Mouse (Mus musculus) MEL (cell line): ENCODE results near the gene Gm42957. TPM values are rescaled to one million over a fixed set of nuclear protein-coding genes. Genes with fewer than 3 reads are reported as not detected.

Experiments used
- DNase-seq: peaks from one replicate; pipeline ENCODE4 v3.0.0; 2011; ENCODE audit warnings: low read depth, low spot score
- H3K27ac ChIP-seq: 2 replicates; pipeline ENCODE4 v1.5.1; 2012; ENCODE audit warnings: low read depth, mild to moderate bottlenecking, control low read depth, low read length, moderate library complexity; ENCODE audit not compliant: control insufficient read depth
- H3K27me3 ChIP-seq, 2 experiments: fragments of 150-350 bp in 1 of 2; sonication (generic) in 1 of 2; 2 replicates each; pipeline ENCODE4 v1.6.1; 2012; ENCODE audit warnings: low read length in 2 of 2, mild to moderate bottlenecking in 2 of 2, improper control_type of control experiment in 1 of 2, moderate library complexity in 1 of 2; ENCODE audit not compliant: insufficient read depth in 2 of 2, control insufficient read depth in 1 of 2
- H3K36me3 ChIP-seq, 2 experiments: 2 replicates each; pipeline ENCODE4 v1.6.1; 2012 to 2014; ENCODE audit warnings: low read length in 2 of 2, improper control_type of control experiment in 1 of 2, inconsistent platforms in 1 of 2, mild to moderate bottlenecking in 1 of 2; ENCODE audit not compliant: insufficient read depth in 2 of 2, control insufficient read depth in 1 of 2
- H3K4me1 ChIP-seq, 2 experiments: fragments of 150-350 bp in 1 of 2; sonication (generic) in 1 of 2; 2 replicates each; pipeline ENCODE4 v1.6.1; 2012; ENCODE audit warnings: low read length in 2 of 2, improper control_type of control experiment in 1 of 2, mild to moderate bottlenecking in 1 of 2; ENCODE audit not compliant: insufficient read depth in 2 of 2, control insufficient read depth in 1 of 2
- H3K4me3 ChIP-seq, 2 experiments: fragments of 150-350 bp in 1 of 2; sonication (generic) in 1 of 2; 2 replicates each; pipeline ENCODE4 v1.5.1; 2012; ENCODE audit warnings: low read depth in 2 of 2, low read length in 2 of 2, mild to moderate bottlenecking in 2 of 2, moderate library complexity in 2 of 2, control low read depth in 1 of 2, improper control_type of control experiment in 1 of 2; ENCODE audit not compliant: control insufficient read depth in 1 of 2, insufficient read depth in 1 of 2
- H3K79me2 ChIP-seq: 2 replicates; pipeline ENCODE4 v1.6.1; 2012; ENCODE audit warnings: mild to moderate bottlenecking, low read length, moderate library complexity; ENCODE audit not compliant: control insufficient read depth, poor library complexity, insufficient read depth
- H3K9ac ChIP-seq: 2 replicates; pipeline ENCODE4 v1.6.1; 2012; ENCODE audit warnings: low read depth, mild to moderate bottlenecking, control low read depth, low read length, moderate library complexity; ENCODE audit not compliant: control insufficient read depth, poor library complexity, severe bottlenecking
- H3K9me3 ChIP-seq: fragments of 150-350 bp; sonication (generic); replicated peaks from 2 replicates; pipeline ENCODE4 v1.6.1; 2012; ENCODE audit warnings: mild to moderate bottlenecking, low read length, improper control_type of control experiment, moderate library complexity; ENCODE audit not compliant: insufficient read depth
- BHLHE40 ChIP-seq: IDR thresholded peaks from 2 replicates; pipeline ENCODE4 v1.6.1; 2012; ENCODE audit warnings: low read depth, mild to moderate bottlenecking, inconsistent platforms, low read length, improper control_type of control experiment, borderline replicate concordance
- CHD1 ChIP-seq: IDR thresholded peaks from 2 replicates; pipeline ENCODE4 v1.6.1; 2012; ENCODE audit warnings: low read depth, mild to moderate bottlenecking, inconsistent platforms, low read length, improper control_type of control experiment
- CHD2 ChIP-seq: IDR thresholded peaks from 2 replicates; pipeline ENCODE4 v1.6.1; 2011; ENCODE audit warnings: low read length, improper control_type of control experiment
- E2F4 ChIP-seq: IDR thresholded peaks from 2 replicates; pipeline ENCODE4 v1.6.1; 2011; ENCODE audit warnings: low read depth, low read length, improper control_type of control experiment, borderline replicate concordance
- ELF1 ChIP-seq: IDR thresholded peaks from 2 replicates; pipeline ENCODE4 v1.6.1; 2014; ENCODE audit warnings: low read depth, mild to moderate bottlenecking, inconsistent platforms, low read length, improper control_type of control experiment, moderate library complexity
- EP300 ChIP-seq, 2 experiments: IDR thresholded peaks; 2 replicates each; pipeline ENCODE4 v1.6.1; 2011; ENCODE audit warnings: improper control_type of control experiment in 2 of 2, low read length in 2 of 2, low read depth in 1 of 2, mild to moderate bottlenecking in 1 of 2
- ETS1 ChIP-seq: IDR thresholded peaks from 2 replicates; pipeline ENCODE4 v1.6.1; 2012; ENCODE audit warnings: low read depth, mild to moderate bottlenecking, inconsistent platforms, low read length, improper control_type of control experiment, moderate library complexity
- HCFC1 ChIP-seq: IDR thresholded peaks from 2 replicates; pipeline ENCODE4 v1.6.1; 2012; ENCODE audit warnings: low read depth, mild to moderate bottlenecking, inconsistent platforms, low read length, improper control_type of control experiment, moderate library complexity
- MAZ ChIP-seq: IDR thresholded peaks from 2 replicates; pipeline ENCODE4 v1.6.1; 2012; ENCODE audit warnings: low read depth, mild to moderate bottlenecking, inconsistent platforms, low read length, improper control_type of control experiment
- MEF2A ChIP-seq: IDR thresholded peaks from 2 replicates; pipeline ENCODE4 v1.6.1; 2014; ENCODE audit warnings: low read depth, mild to moderate bottlenecking, inconsistent platforms, low read length, improper control_type of control experiment; ENCODE audit not compliant: poor library complexity, insufficient replicate concordance, severe bottlenecking; ENCODE audit errors: extremely low read depth
- NELFE ChIP-seq: IDR thresholded peaks from 2 replicates; pipeline ENCODE4 v1.6.1; 2011; ENCODE audit warnings: low read depth, low read length, improper control_type of control experiment
- POLR2A ChIP-seq, 2 experiments: IDR thresholded peaks; 2 replicates each; pipeline ENCODE4 v1.6.1; 2011 to 2012; ENCODE audit warnings: low read length in 2 of 2, mild to moderate bottlenecking in 2 of 2, control low read depth in 1 of 2, improper control_type of control experiment in 1 of 2, low read depth in 1 of 2, moderate library complexity in 1 of 2; ENCODE audit not compliant: control insufficient read depth in 1 of 2, insufficient read depth in 1 of 2, poor library complexity in 1 of 2
- POLR2AphosphoS2 ChIP-seq: IDR thresholded peaks from 2 replicates; pipeline ENCODE4 v1.6.1; 2011; ENCODE audit warnings: low read length, improper control_type of control experiment
- POLR2AphosphoS5 ChIP-seq: IDR thresholded peaks from 2 replicates; pipeline ENCODE4 v1.6.1; 2012; ENCODE audit warnings: low read depth, borderline replicate concordance, mild to moderate bottlenecking, inconsistent platforms, low read length, moderate library complexity, mixed read lengths
- RCOR1 ChIP-seq: IDR thresholded peaks from 2 replicates; pipeline ENCODE4 v1.6.1; 2012; ENCODE audit warnings: low read depth, mild to moderate bottlenecking, inconsistent platforms, low read length, improper control_type of control experiment
- TCF12 ChIP-seq: IDR thresholded peaks from 2 replicates; pipeline ENCODE4 v1.6.1; 2014; ENCODE audit warnings: low read depth, mild to moderate bottlenecking, inconsistent platforms, low read length, improper control_type of control experiment, moderate library complexity
- UBTF ChIP-seq: IDR thresholded peaks from 2 replicates; pipeline ENCODE4 v1.6.1; 2012; ENCODE audit warnings: low read depth, mild to moderate bottlenecking, inconsistent platforms, low read length, improper control_type of control experiment, moderate library complexity, borderline replicate concordance; ENCODE audit not compliant: insufficient read depth
- USF1 ChIP-seq: IDR thresholded peaks from 2 replicates; pipeline ENCODE4 v1.6.1; 2014; ENCODE audit warnings: low read depth, mild to moderate bottlenecking, inconsistent platforms, low read length, improper control_type of control experiment, moderate library complexity
- USF2 ChIP-seq, 2 experiments: IDR thresholded peaks; 2 replicates each; pipeline ENCODE4 v1.6.1; 2011 to 2012; ENCODE audit warnings: improper control_type of control experiment in 2 of 2, low read length in 2 of 2, borderline replicate concordance in 1 of 2, inconsistent platforms in 1 of 2, low read depth in 1 of 2, mild to moderate bottlenecking in 1 of 2; ENCODE audit not compliant: insufficient read depth in 1 of 2
- ZKSCAN1 ChIP-seq: IDR thresholded peaks from 2 replicates; pipeline ENCODE4 v1.6.1; 2012; ENCODE audit warnings: low read depth, mild to moderate bottlenecking, inconsistent platforms, low read length, improper control_type of control experiment, moderate library complexity
- ZMIZ1 ChIP-seq: IDR thresholded peaks from 2 replicates; pipeline ENCODE4 v1.6.1; 2012; ENCODE audit warnings: low read depth, mild to moderate bottlenecking, inconsistent platforms, low read length, improper control_type of control experiment, moderate library complexity
- polyA plus RNA-seq, 2 experiments: library from polyadenylated mRNA; stranded (reverse) in 1 of 2; unstranded in 1 of 2; fragments of >175 nt in 1 of 2; fragments of >200 nt in 1 of 2; gene quantifications; 2 replicates each; pipeline versions ENCODE4 v1.2.1 to v1.2.4; 2012; ENCODE audit warnings: low replicate concordance in 2 of 2, low read depth in 1 of 2; ENCODE audit not compliant: insufficient read length in 2 of 2, insufficient read depth in 1 of 2, missing spikeins in 1 of 2
- total RNA-seq: library from RNA; depleted of rRNA; stranded (reverse); fragments of 300-350 nt; gene quantifications from 2 replicates; pipeline ENCODE4 v1.2.3, GENCODE M21; 2012

Gene Gm42957
- total and polyA plus RNA-seq, 3 experiments = 0.06 to 0.19 TPM; not detected in 1

- DNase-seq = peak; percentile 28
- H3K36me3 ChIP-seq = peaks cover 0 to 7% of the 10 kb centered on the region in 2 experiments; a peak in 2 of 4 replicates
- H3K9ac ChIP-seq = peak overlapping the region; percentile 37
- no peak overlapping the region for H3K27ac ChIP-seq
- no peaks in the 10 kb centered on the region for H3K9me3 ChIP-seq
- no peaks in the 10 kb centered on the region for H3K27me3 ChIP-seq
- no peak for TF ChIP-seq CHD1
- no peak for TF ChIP-seq ETS1
- no peak for TF ChIP-seq BHLHE40
- no peak for TF ChIP-seq ELF1
- peaks cover 3% of the 10 kb centered on the region; the same call in 1 of the 2 replicates for H3K79me2 ChIP-seq
- peaks cover 8 to 12% of the 10 kb centered on the region in 2 experiments for H3K4me1 ChIP-seq
- peak overlapping the region; percentile 38 to 45; a peak in 3 of 4 replicates for H3K4me3 ChIP-seq
Observed at GRCm38 (mm10) chr3:96598156-96599068, 36.9 kb upstream of the Gm42957 start.

- Histone ChIP-seq H3K9ac (no peak overlapping the region), H3K36me3 (peaks cover 0 to 7% of the 10 kb centered on the region in 2 experiments; a peak in 2 of 4 replicates), H3K79me2 (peaks cover 1% of the 10 kb centered on the region; the same call in 1 of the 2 replicates), H3K27ac (no peak overlapping the region), H3K9me3 (no peaks in the 10 kb centered on the region), H3K4me3 (no peak overlapping the region), H3K4me1 (peaks cover 8 to 12% of the 10 kb centered on the region in 2 experiments), H3K27me3 (no peaks in the 10 kb centered on the region)
- no peak for DNase-seq
- TF ChIP-seq TCF12 = no peak
- TF ChIP-seq POLR2AphosphoS2 = no peak
- no peak for TF ChIP-seq HCFC1
- no peak for TF ChIP-seq BHLHE40
- TF ChIP-seq UBTF = no peak
- TF ChIP-seq EP300 (IDR thresholded peaks at IDR 0.05; ENCODE audit: low read depth in 1 of 2, low read length in 2 of 2) = no peak
- TF ChIP-seq USF2 (IDR thresholded peaks at IDR 0.05; ENCODE audit: borderline replicate concordance in 1 of 2, insufficient read depth in 1 of 2, low read depth in 1 of 2, low read length in 2 of 2) = no peak
- TF ChIP-seq NELFE = no peak
- TF ChIP-seq RCOR1 = no peak
- no peak for TF ChIP-seq MAZ
- no peak for TF ChIP-seq ZMIZ1
- no peak for TF ChIP-seq MEF2A
- no peak for TF ChIP-seq ETS1
- TF ChIP-seq USF1 = no peak
- TF ChIP-seq CHD1 = no peak
- no peak for TF ChIP-seq POLR2A (IDR thresholded peaks at IDR 0.05; ENCODE audit: control insufficient read depth in 1 of 2, insufficient read depth in 1 of 2, low read depth in 1 of 2, low read length in 2 of 2, poor library complexity in 1 of 2)
- no peak for TF ChIP-seq E2F4
- no peak for TF ChIP-seq CHD2
- TF ChIP-seq ZKSCAN1 = no peak
- no peak for TF ChIP-seq POLR2AphosphoS5
Observed at GRCm38 (mm10) chr3:96599069-96599393, 36.2 kb upstream of the Gm42957 start.
